Mouse (Mus musculus): ENCODE results near the gene Gm14408. TPM values are rescaled to one million over a fixed set of nuclear protein-coding genes. Genes with fewer than 3 reads are reported as not detected.
"Not testable (repeated sequence)": the region's sequence is repeated elsewhere in the genome, so short reads cannot be mapped to it uniquely, and the experiment has no call there.

Gm14408 gene
- not detected in 2 replicates for polyA plus RNA-seq (2015; fragmentation: Nextera tagmentation; extraction: Ambion mirVana)

- H3K4me1 ChIP-seq (replicated peaks), result not testable (repeated sequence)
Measured at GRCm38 (mm10) chr2:176830840-176831239, at the start of gene Gm14408. Gm14408 (plus strand) TSS chr2:176831140.

GRCm38 (mm10) chr2:176798312-176798711, 32.6 kb upstream of the Gm14408 start, which contains the start of gene Gm14295:
Gm14295 (plus strand) TSS chr2:176798612.
- no CpG with 5 or more reads among the region's 6 CpGs for WGBS (ENCODE audit: insufficient replicate concordance)

More at GRCm38 (mm10) chr2:176830840-176831239, at the start of gene Gm14408:
- not testable (repeated sequence) for H3K4me2 ChIP-seq; H3K4me3 ChIP-seq (replicated peaks); H3K36me3 ChIP-seq (replicated peaks); H3K27me3 ChIP-seq; H3K27ac ChIP-seq (replicated peaks); H3K9ac ChIP-seq; H3K9me3 ChIP-seq (replicated peaks); ATAC-seq (ENCODE audit: insufficient read depth)
- 80% methylated on average over 1 of the region's 3 CpGs for WGBS (ENCODE audit: insufficient replicate concordance)

GRCm38 (mm10) chr2:176798785-176799184, 32.2 kb upstream of the Gm14408 start:
- not testable (repeated sequence) for ATAC-seq (ENCODE audit: insufficient read depth); H3K9ac ChIP-seq; H3K36me3 ChIP-seq (replicated peaks)

More at GRCm38 (mm10) chr2:176798312-176798711, 32.6 kb upstream of the Gm14408 start, which contains the start of gene Gm14295:
- H3K4me1 ChIP-seq (replicated peaks); H3K9me3 ChIP-seq (replicated peaks); H3K27ac ChIP-seq (replicated peaks); H3K27me3 ChIP-seq; H3K9ac ChIP-seq; H3K36me3 ChIP-seq (replicated peaks); ATAC-seq (ENCODE audit: insufficient read depth): not testable (repeated sequence)
- Histone ChIP-seq H3K4me3 (replicated peaks) (peak within 1 kb of the TSS; percentile 51), H3K4me2 (peak within 1 kb of the TSS; percentile 50)

More at GRCm38 (mm10) chr2:176798785-176799184, 32.2 kb upstream of the Gm14408 start:
- H3K4me2 ChIP-seq, result peak overlapping the region; percentile 50
- not testable (repeated sequence) for H3K27ac ChIP-seq (replicated peaks); H3K9me3 ChIP-seq (replicated peaks); H3K27me3 ChIP-seq; H3K4me1 ChIP-seq (replicated peaks)
- 11% methylated on average over 15 of the region's 15 CpGs for WGBS (ENCODE audit: insufficient replicate concordance)
- H3K4me3 ChIP-seq (replicated peaks), result peak overlapping the region; percentile 51

Other genes starting within 250 kb of the Gm14408 start
- gene Gm14308, start 194.8 kb upstream of the Gm14408 start, polyA plus RNA-seq (2015; fragmentation: Nextera tagmentation; extraction: Ambion mirVana), result 1.9 and 3.0 TPM in 2 replicates
- 1.8 and 2.3 TPM in 2 replicates for gene Zfp973, start 160.6 kb upstream of the Gm14408 start, polyA plus RNA-seq (2015; fragmentation: Nextera tagmentation; extraction: Ambion mirVana)
- 3.8 and 4.0 TPM in 2 replicates for gene Gm14305, start 122.8 kb upstream of the Gm14408 start, polyA plus RNA-seq (2015; fragmentation: Nextera tagmentation; extraction: Ambion mirVana)
- gene Gm14295, start 32.5 kb upstream of the Gm14408 start, polyA plus RNA-seq (2015; fragmentation: Nextera tagmentation; extraction: Ambion mirVana), result 2.6 and 4.0 TPM in 2 replicates
- 2.8 and 3.9 TPM in 2 replicates for gene Gm14296, start 96.7 kb downstream of the Gm14408 start, polyA plus RNA-seq (2015; fragmentation: Nextera tagmentation; extraction: Ambion mirVana)
- gene Gm14419, start 169.8 kb downstream of the Gm14408 start, polyA plus RNA-seq (2015; fragmentation: Nextera tagmentation; extraction: Ambion mirVana), result 1.9 and 2.2 TPM in 2 replicates
- gene Gm14401, start 243.2 kb downstream of the Gm14408 start, polyA plus RNA-seq (2015; fragmentation: Nextera tagmentation; extraction: Ambion mirVana), result not detected in 2 replicates